Mouse (Mus musculus): ENCODE data around the gene Ybx2. TPM values are rescaled to one million over a fixed set of nuclear protein-coding genes. Genes with fewer than 3 reads are reported as not detected.

Gene Ybx2
- total and polyA plus RNA-seq, 3 experiments, result 0.25 to 0.39 TPM; not detected in 1

DNA sequence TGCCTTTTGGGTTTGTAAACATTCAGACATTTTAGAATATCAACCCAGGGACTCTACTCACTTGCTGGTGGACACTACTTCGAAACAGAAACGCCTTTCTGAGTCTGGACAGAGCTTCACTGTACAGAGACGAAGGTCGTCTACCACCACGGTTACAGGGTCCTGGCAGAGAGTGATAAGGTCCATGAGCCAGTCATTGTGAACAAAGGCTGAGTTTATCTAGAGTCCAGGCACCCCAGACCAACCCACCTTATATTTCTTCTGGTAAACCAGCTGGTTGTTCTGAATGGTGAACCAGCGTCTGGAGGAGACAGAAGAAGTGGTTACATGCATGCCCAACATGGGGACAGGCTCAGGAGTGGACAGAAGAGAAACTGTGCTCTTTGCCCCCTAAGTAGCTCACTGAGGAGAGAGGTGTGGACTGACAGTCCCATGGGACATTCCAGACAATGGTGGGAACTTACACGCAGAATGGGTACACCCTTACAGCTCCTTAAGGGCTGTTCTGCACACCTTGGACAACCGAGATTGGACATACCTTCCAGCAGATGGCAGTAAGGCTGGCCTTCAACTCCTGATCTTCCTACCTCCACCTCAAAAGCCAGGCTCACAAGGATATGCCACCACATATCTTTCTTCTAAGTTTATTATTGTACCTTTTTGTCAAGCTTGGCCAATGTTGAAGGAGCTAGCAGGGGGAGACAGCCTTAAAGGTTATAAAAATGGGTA lies 48.5 kb upstream of the Ybx2 start:
- no peak overlapping the region for H3K9ac ChIP-seq (ENCODE audit: insufficient read depth, low read depth)
- H3K36me3 ChIP-seq (replicated peaks in 1 of 2; ENCODE audit: control insufficient read depth in 1 of 2, insufficient read depth in 1 of 2, low read length in 1 of 2), result peaks cover 23 to 96% of the 10 kb centered on the region in 2 experiments

DNA sequence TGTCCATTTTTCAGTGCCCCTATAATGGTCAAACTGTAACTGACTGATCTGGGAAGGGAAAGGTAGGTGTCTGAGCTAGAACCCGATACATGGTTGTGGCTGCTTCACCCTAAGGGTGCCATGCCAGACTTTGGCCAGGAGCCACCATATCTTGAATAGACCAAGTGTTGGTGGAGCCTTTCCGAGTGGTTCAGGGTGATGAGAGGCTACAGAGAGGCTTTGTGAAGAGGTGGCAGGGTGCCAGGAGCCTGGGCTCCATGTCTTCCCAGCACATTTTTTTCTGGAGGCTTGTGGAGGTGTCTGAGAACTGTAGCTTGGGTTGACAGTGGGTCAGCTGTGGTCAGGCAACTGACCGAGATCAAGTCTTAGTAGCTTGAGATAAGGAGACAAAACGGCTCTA lies 44.1 kb upstream of the Ybx2 start:
- no peak for DNase-seq (ENCODE audit: extremely low read depth)
- peaks cover 5 to 22% of the 10 kb centered on the region in 2 experiments; a peak in 3 of 4 replicates for H3K4me1 ChIP-seq (ENCODE audit: control insufficient read depth in 1 of 2, insufficient read depth in 2 of 2)
- H3K9ac ChIP-seq (ENCODE audit: insufficient read depth, low read depth), result no peak overlapping the region
- H3K36me3 ChIP-seq (replicated peaks in 1 of 2; ENCODE audit: control insufficient read depth in 1 of 2, insufficient read depth in 1 of 2, low read length in 1 of 2), result peaks cover 3 to 60% of the 10 kb centered on the region in 2 experiments
- H3K9me3 ChIP-seq (replicated peaks; ENCODE audit: low read length), result no peaks in the 10 kb centered on the region
- H3K79me2 ChIP-seq (replicated peaks; ENCODE audit: control insufficient read depth, extremely low read depth, insufficient read depth, poor library complexity, severe bottlenecking), result no peaks in the 10 kb centered on the region
- in situ Hi-C loops (cut with MboI; ENCODE audit: low pct_ligation_motif_present, low pct_unique_long_range_greater_than_20kb, low sequenced_read_pairs), result no loop called here
- H3K4me3 ChIP-seq (replicated peaks in 1 of 3; ENCODE audit: low read depth in 2 of 3, low read length in 2 of 3, poor library complexity in 1 of 3), result no peak overlapping the region
- dilution Hi-C loops (cut with MboI; ENCODE audit: extremely low pct_ligation_motif_present, extremely low pct_unique_long_range_greater_than_20kb, low sequenced_read_pairs), result no loop called here
- no peaks in the 10 kb centered on the region for H3K27me3 ChIP-seq (replicated peaks)
- TF ChIP-seq TCF12 (IDR thresholded peaks at IDR 0.05; ENCODE audit: low read depth, low read length), result no peak
- TF ChIP-seq ETS1 (conservative IDR thresholded peaks at IDR 0.05; ENCODE audit: low read depth, low read length), result no peak
- no peak for TF ChIP-seq MAFK (IDR thresholded peaks at IDR 0.05; ENCODE audit: insufficient replicate concordance, low read length)
- TF ChIP-seq USF2 (conservative IDR thresholded peaks at IDR 0.05; ENCODE audit: low read depth, low read length), result no peak
- TF ChIP-seq MYC (IDR thresholded peaks at IDR 0.05; ENCODE audit: low read depth, low read length), result no peak
- no peak for TF ChIP-seq NELFE (IDR thresholded peaks at IDR 0.05; ENCODE audit: low read depth, low read length)
- no peak for TF ChIP-seq GABPA (IDR thresholded peaks at IDR 0.05; ENCODE audit: insufficient replicate concordance, low read depth, low read length)
- no peak for TF ChIP-seq POLR2A (IDR thresholded peaks at IDR 0.05; ENCODE audit: low read depth, low read length)
- TF ChIP-seq MAX (IDR thresholded peaks at IDR 0.05; ENCODE audit: low read length), result no peak
- TF ChIP-seq EP300 (IDR thresholded peaks at IDR 0.05; ENCODE audit: low read length), result no peak
- no peak for TF ChIP-seq HCFC1 (IDR thresholded peaks at IDR 0.05; ENCODE audit: low read depth, low read length)
- TF ChIP-seq ELF1 (IDR thresholded peaks at IDR 0.05; ENCODE audit: low read depth, low read length), result no peak
- TF ChIP-seq MXI1 (IDR thresholded peaks at IDR 0.05; ENCODE audit: low read depth, low read length), result no peak
- TF ChIP-seq POLR2AphosphoS2 (IDR thresholded peaks at IDR 0.05; ENCODE audit: low read depth, low read length), result no peak
- no peak overlapping the region for H3K27ac ChIP-seq (ENCODE audit: insufficient read depth, low read depth)
- H3K4me2 ChIP-seq (ENCODE audit: insufficient read depth, low read depth, poor library complexity, severe bottlenecking), result no peak overlapping the region

More for the DNA sequence above, 48.5 kb upstream of the Ybx2 start:
- in situ Hi-C loops (cut with MboI; ENCODE audit: low pct_ligation_motif_present, low pct_unique_long_range_greater_than_20kb, low sequenced_read_pairs), result no loop called here
- H3K79me2 ChIP-seq (replicated peaks; ENCODE audit: control insufficient read depth, extremely low read depth, insufficient read depth, poor library complexity, severe bottlenecking), result no peaks in the 10 kb centered on the region
- TF ChIP-seq SMC3 (IDR thresholded peaks at IDR 0.05; ENCODE audit: low read depth, low read length), result peak; percentile 66
- no peak for TF ChIP-seq ZKSCAN1 (IDR thresholded peaks at IDR 0.05; ENCODE audit: borderline replicate concordance, low read depth, low read length)
- no peak for TF ChIP-seq SIN3A (IDR thresholded peaks at IDR 0.05; ENCODE audit: low read length)
- TF ChIP-seq MYC (IDR thresholded peaks at IDR 0.05; ENCODE audit: low read depth, low read length), result no peak
- TF ChIP-seq MXI1 (IDR thresholded peaks at IDR 0.05; ENCODE audit: low read depth, low read length), result no peak
- TF ChIP-seq PAX5 (IDR thresholded peaks at IDR 0.05; ENCODE audit: low read length), result no peak
- TF ChIP-seq UBTF (IDR thresholded peaks at IDR 0.05; ENCODE audit: low read depth, low read length), result no peak
- no peak for TF ChIP-seq RCOR1 (conservative IDR thresholded peaks at IDR 0.05; ENCODE audit: low read depth, low read length)
- no peak for TF ChIP-seq IRF4 (IDR thresholded peaks at IDR 0.05; ENCODE audit: low read depth, low read length)
- no peak for TF ChIP-seq MAFK (IDR thresholded peaks at IDR 0.05; ENCODE audit: insufficient replicate concordance, low read length)
- no peak for TF ChIP-seq E2F4 (IDR thresholded peaks at IDR 0.05; ENCODE audit: insufficient replicate concordance, low read depth, low read length)
- TF ChIP-seq TBP (conservative IDR thresholded peaks at IDR 0.05; ENCODE audit: low read depth, low read length), result no peak
- TF ChIP-seq EP300 (IDR thresholded peaks at IDR 0.05; ENCODE audit: low read length), result no peak
- TF ChIP-seq ZNF384 (IDR thresholded peaks at IDR 0.05; ENCODE audit: low read depth, low read length), result no peak
- TF ChIP-seq RAD21 (IDR thresholded peaks at IDR 0.05; ENCODE audit: low read depth, low read length), result peak; percentile 44
- no peak for TF ChIP-seq USF1 (IDR thresholded peaks at IDR 0.05; ENCODE audit: low read depth, low read length)
- TF ChIP-seq MEF2A (IDR thresholded peaks at IDR 0.05; ENCODE audit: borderline replicate concordance, low read depth, low read length), result no peak
- no peak for TF ChIP-seq CHD2 (IDR thresholded peaks at IDR 0.05; ENCODE audit: low read length)
- peak in 1 of 2 experiments; percentile 64; a peak in 2 of 4 replicates for TF ChIP-seq CTCF (conservative IDR thresholded peaks at IDR 0.05 in 1 of 2, IDR thresholded peaks at IDR 0.05 in 1 of 2; ENCODE audit: low read depth in 2 of 2, low read length in 2 of 2)
- no peak for TF ChIP-seq JUN (IDR thresholded peaks at IDR 0.05; ENCODE audit: insufficient read depth, low read depth, low read length)
- TF ChIP-seq ELF1 (IDR thresholded peaks at IDR 0.05; ENCODE audit: low read depth, low read length), result no peak
- no peak overlapping the region for H3K4me2 ChIP-seq (ENCODE audit: insufficient read depth, low read depth, poor library complexity, severe bottlenecking)
- no peak overlapping the region for H3K4me3 ChIP-seq (replicated peaks in 1 of 3; ENCODE audit: low read depth in 2 of 3, low read length in 2 of 3, poor library complexity in 1 of 3)
- peaks cover 10% of the 10 kb centered on the region for H3K9me3 ChIP-seq (replicated peaks; ENCODE audit: low read length)
- peaks cover 0 to 4% of the 10 kb centered on the region in 2 experiments; a peak in 2 of 4 replicates for H3K4me1 ChIP-seq (ENCODE audit: control insufficient read depth in 1 of 2, insufficient read depth in 2 of 2)
- H3K27me3 ChIP-seq (replicated peaks), result no peaks in the 10 kb centered on the region
- no peak for DNase-seq (ENCODE audit: extremely low read depth)
- dilution Hi-C loops (cut with MboI; ENCODE audit: extremely low pct_ligation_motif_present, extremely low pct_unique_long_range_greater_than_20kb, low sequenced_read_pairs), result no loop called here
- H3K27ac ChIP-seq (ENCODE audit: insufficient read depth, low read depth), result no peak overlapping the region

Measured in CH12.LX (cell line).